Mouse (Mus musculus): ENCODE results near the gene Rab44. TPM values are rescaled to one million over a fixed set of nuclear protein-coding genes. Genes with fewer than 3 reads are reported as not detected.
"Not testable (repeated sequence)": the region's sequence is repeated elsewhere in the genome, so short reads cannot be mapped to it uniquely, and the experiment has no call there.

The Rab44 gene
- polyA plus RNA-seq (2014; fragmentation: Nextera tagmentation; extraction: Ambion mirVana) = 0.20 TPM in 1 of 2 replicates, not detected in the other

GRCm38 (mm10) chr17:29113591-29114352, at the start of gene Rab44:
Gene Rab44, plus strand, starts transcription at chr17:29114145.
- no peak for DNase-seq
- 93% methylated on average over 13 of the region's 13 CpGs for WGBS
- ATAC-seq (ENCODE audit: low FRiP score, low TSS enrichment) = no peak

GRCm38 (mm10) chr17:29065245-29065940, 48.6 kb upstream of the Rab44 start:
- Histone ChIP-seq H3K9ac (replicated peaks; ENCODE audit: low read length) (no peak overlapping the region), H3K36me3 (ENCODE audit: control insufficient read depth, insufficient read depth, low read length) (no peaks in the 10 kb centered on the region), H3K9me3 (ENCODE audit: control insufficient read depth, low read length) (no peaks in the 10 kb centered on the region), H3K4me3 (replicated peaks; ENCODE audit: low read depth, low read length) (no peak overlapping the region), H3K4me1 (ENCODE audit: control insufficient read depth, insufficient read depth, low read length) (0 out of 2 replicates have a peak, but pooled peaks cover 6% of the 10 kb centered on the region), H3K27ac (replicated peaks; ENCODE audit: low read depth, low read length) (no peak overlapping the region), H3K4me2 (ENCODE audit: low read length) (no peak overlapping the region), H3K27me3 (ENCODE audit: control insufficient read depth, insufficient read depth, low read length) (no peaks in the 10 kb centered on the region)
- 86% methylated on average over 21 of the region's 21 CpGs for WGBS
- no peak for DNase-seq
- no peak for ATAC-seq (ENCODE audit: low FRiP score, low TSS enrichment)

More at GRCm38 (mm10) chr17:29113591-29114352, at the start of gene Rab44:
- H3K4me2 ChIP-seq (ENCODE audit: low read length) = no peak within 1 kb of the TSS
- H3K27me3 ChIP-seq (ENCODE audit: control insufficient read depth, insufficient read depth, low read length) = no peaks in the 10 kb centered on the region
- no peak within 1 kb of the TSS for H3K27ac ChIP-seq (replicated peaks; ENCODE audit: low read depth, low read length)
- H3K4me3 ChIP-seq (replicated peaks; ENCODE audit: low read depth, low read length) = no peak within 1 kb of the TSS
- H3K9me3 ChIP-seq (ENCODE audit: control insufficient read depth, low read length) = no peaks in the 10 kb centered on the region
- no peaks in the 10 kb centered on the region for H3K36me3 ChIP-seq (ENCODE audit: control insufficient read depth, insufficient read depth, low read length)
- no peak within 1 kb of the TSS for H3K9ac ChIP-seq (replicated peaks; ENCODE audit: low read length)
- no peaks in the 10 kb centered on the region for H3K4me1 ChIP-seq (ENCODE audit: control insufficient read depth, insufficient read depth, low read length)

GRCm38 (mm10) chr17:29065971-29066370, 48.0 kb upstream of the Rab44 start:
- H3K27me3 ChIP-seq (ENCODE audit: control insufficient read depth, insufficient read depth, low read length) = no peaks in the 10 kb centered on the region
- DNase-seq (no peak), ATAC-seq (ENCODE audit: low FRiP score, low TSS enrichment) (no peak)
- H3K27ac ChIP-seq (replicated peaks; ENCODE audit: low read depth, low read length) = no peak overlapping the region
- H3K36me3 ChIP-seq (ENCODE audit: control insufficient read depth, insufficient read depth, low read length) = no peaks in the 10 kb centered on the region
- H3K4me1 ChIP-seq (ENCODE audit: control insufficient read depth, insufficient read depth, low read length) = 0 out of 2 replicates have a peak, but pooled peaks cover 6% of the 10 kb centered on the region
- H3K9me3 ChIP-seq (ENCODE audit: control insufficient read depth, low read length) = no peaks in the 10 kb centered on the region
- 93% methylated on average over 3 of the region's 3 CpGs for WGBS
- no peak overlapping the region for H3K4me2 ChIP-seq (ENCODE audit: low read length)
- H3K4me3 ChIP-seq (replicated peaks; ENCODE audit: low read depth, low read length) = no peak overlapping the region
- no peak overlapping the region for H3K9ac ChIP-seq (replicated peaks; ENCODE audit: low read length)

DNA sequence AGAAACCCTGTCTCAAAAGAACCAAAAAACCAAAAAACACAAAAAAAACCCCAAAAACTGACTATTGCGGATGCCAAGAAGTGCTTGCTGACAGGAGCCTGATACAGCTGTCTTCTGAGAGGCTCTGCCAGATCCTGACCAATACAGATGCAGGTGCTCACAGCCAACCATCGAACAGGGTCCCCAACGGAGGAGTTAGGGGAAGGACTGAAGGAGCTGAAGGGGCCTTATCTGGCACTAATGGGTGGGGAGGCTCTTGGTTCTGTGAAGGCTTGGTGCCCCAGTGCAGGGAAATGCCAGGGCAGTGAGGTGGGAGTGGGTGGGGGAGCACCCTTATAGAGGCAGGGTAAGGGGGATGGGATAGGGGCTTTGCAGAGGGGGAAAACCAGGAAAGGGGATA, 46.5 kb upstream of the Rab44 start:
- H3K9ac ChIP-seq (replicated peaks; ENCODE audit: low read length); H3K4me2 ChIP-seq (ENCODE audit: low read length); H3K36me3 ChIP-seq (ENCODE audit: control insufficient read depth, insufficient read depth, low read length); H3K27me3 ChIP-seq (ENCODE audit: control insufficient read depth, insufficient read depth, low read length); H3K4me1 ChIP-seq (ENCODE audit: control insufficient read depth, insufficient read depth, low read length); H3K9me3 ChIP-seq (ENCODE audit: control insufficient read depth, low read length); H3K27ac ChIP-seq (replicated peaks; ENCODE audit: low read depth, low read length); H3K4me3 ChIP-seq (replicated peaks; ENCODE audit: low read depth, low read length); DNase-seq; ATAC-seq (ENCODE audit: low FRiP score, low TSS enrichment): not testable (repeated sequence)
- 81% methylated on average over 3 of the region's 3 CpGs for WGBS

DNA sequence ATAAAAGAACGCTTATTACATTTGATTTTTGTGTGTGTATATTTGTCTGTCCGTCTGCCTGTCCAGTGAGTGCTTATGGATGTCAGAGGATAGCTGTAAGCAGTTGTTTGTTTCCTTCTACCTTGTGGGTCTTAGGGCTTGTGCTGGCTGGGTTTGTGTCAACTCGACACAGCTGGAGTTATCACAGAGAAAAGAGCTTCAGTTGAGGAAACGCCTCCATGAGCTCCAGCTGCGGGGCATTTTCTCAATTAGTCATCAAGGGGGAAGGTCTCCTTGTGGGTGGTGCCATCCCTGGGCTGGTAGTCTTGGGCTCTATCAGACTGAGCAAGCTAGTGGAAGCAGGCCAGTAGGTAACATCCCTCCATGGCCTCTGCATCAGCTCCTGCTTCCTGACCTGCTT, 46.1 kb upstream of the Rab44 start:
- H3K27ac ChIP-seq (replicated peaks; ENCODE audit: low read depth, low read length) = no peak overlapping the region
- no peaks in the 10 kb centered on the region for H3K9me3 ChIP-seq (ENCODE audit: control insufficient read depth, low read length)
- H3K27me3 ChIP-seq (ENCODE audit: control insufficient read depth, insufficient read depth, low read length) = no peaks in the 10 kb centered on the region
- H3K4me1 ChIP-seq (ENCODE audit: control insufficient read depth, insufficient read depth, low read length) = 0 out of 2 replicates have a peak, but pooled peaks cover under 1% of the 10 kb centered on the region
- H3K9ac ChIP-seq (replicated peaks; ENCODE audit: low read length) = no peak overlapping the region
- H3K36me3 ChIP-seq (ENCODE audit: control insufficient read depth, insufficient read depth, low read length) = no peaks in the 10 kb centered on the region
- H3K4me3 ChIP-seq (replicated peaks; ENCODE audit: low read depth, low read length) = no peak overlapping the region
- no peak for DNase-seq
- WGBS = 60% methylated on average over 5 of the region's 5 CpGs
- H3K4me2 ChIP-seq (ENCODE audit: low read length) = no peak overlapping the region
- ATAC-seq (ENCODE audit: low FRiP score, low TSS enrichment) = no peak

- ATAC-seq (ENCODE audit: low FRiP score, low TSS enrichment) = no peak
Measured at GRCm38 (mm10) chr17:29069063-29069462, 44.9 kb upstream of the Rab44 start.

GRCm38 (mm10) chr17:29071820-29072219, 42.1 kb upstream of the Rab44 start:
- Histone ChIP-seq H3K4me3 (replicated peaks; ENCODE audit: low read depth, low read length) (no peak overlapping the region), H3K4me2 (ENCODE audit: low read length) (no peak overlapping the region), H3K36me3 (ENCODE audit: control insufficient read depth, insufficient read depth, low read length) (no peaks in the 10 kb centered on the region), H3K27ac (replicated peaks; ENCODE audit: low read depth, low read length) (no peak overlapping the region), H3K4me1 (ENCODE audit: control insufficient read depth, insufficient read depth, low read length) (0 out of 2 replicates have a peak, but pooled peaks cover 4% of the 10 kb centered on the region), H3K27me3 (ENCODE audit: control insufficient read depth, insufficient read depth, low read length) (no peaks in the 10 kb centered on the region), H3K9ac (replicated peaks; ENCODE audit: low read length) (no peak overlapping the region), H3K9me3 (ENCODE audit: control insufficient read depth, low read length) (no peaks in the 10 kb centered on the region)
- 82% methylated on average over 5 of the region's 5 CpGs for WGBS
- no peak for DNase-seq
- ATAC-seq (ENCODE audit: low FRiP score, low TSS enrichment) = no peak

More at GRCm38 (mm10) chr17:29069063-29069462, 44.9 kb upstream of the Rab44 start:
- Histone ChIP-seq H3K27ac (replicated peaks; ENCODE audit: low read depth, low read length) (no peak overlapping the region), H3K4me2 (ENCODE audit: low read length) (no peak overlapping the region), H3K4me3 (replicated peaks; ENCODE audit: low read depth, low read length) (no peak overlapping the region), H3K27me3 (ENCODE audit: control insufficient read depth, insufficient read depth, low read length) (no peaks in the 10 kb centered on the region), H3K36me3 (ENCODE audit: control insufficient read depth, insufficient read depth, low read length) (no peaks in the 10 kb centered on the region), H3K4me1 (ENCODE audit: control insufficient read depth, insufficient read depth, low read length) (0 out of 2 replicates have a peak, but pooled peaks cover 4% of the 10 kb centered on the region), H3K9ac (replicated peaks; ENCODE audit: low read length) (no peak overlapping the region), H3K9me3 (ENCODE audit: control insufficient read depth, low read length) (no peaks in the 10 kb centered on the region)
- no peak for DNase-seq
- WGBS = 74% methylated on average over 10 of the region's 10 CpGs

DNA sequence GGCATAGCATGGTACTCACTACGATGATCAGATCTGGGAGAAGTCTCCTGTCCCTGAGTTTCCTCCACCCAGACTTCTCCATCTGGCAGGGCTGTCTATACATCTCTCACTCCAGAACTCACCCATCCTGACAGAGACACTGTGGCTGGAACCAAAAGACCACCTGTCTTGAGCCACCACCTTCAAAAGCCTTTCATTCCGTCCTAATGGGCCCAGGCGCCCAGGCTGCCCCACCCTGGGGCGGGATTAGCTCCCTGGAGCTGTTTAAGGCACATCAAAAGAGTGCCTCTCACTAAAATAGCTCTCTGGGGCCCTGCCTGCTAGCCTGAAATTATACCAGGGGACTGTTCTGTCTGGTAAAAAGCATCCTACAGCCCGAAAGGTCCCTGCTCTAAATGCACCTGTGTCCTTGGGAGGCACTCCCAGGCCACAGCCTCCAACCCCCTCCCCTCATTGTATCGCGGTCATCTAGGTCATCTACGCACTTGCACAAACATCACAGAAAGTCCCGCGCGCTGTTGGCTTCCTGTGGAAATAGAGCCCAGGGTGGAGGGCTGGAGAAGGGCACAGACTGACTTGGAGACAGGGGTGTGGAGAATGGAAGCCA, 41.1 kb upstream of the Rab44 start:
- Histone ChIP-seq H3K4me3 (replicated peaks; ENCODE audit: low read depth, low read length) (no peak overlapping the region), H3K4me1 (ENCODE audit: control insufficient read depth, insufficient read depth, low read length) (0 out of 2 replicates have a peak, but pooled peaks cover 4% of the 10 kb centered on the region), H3K27me3 (ENCODE audit: control insufficient read depth, insufficient read depth, low read length) (no peaks in the 10 kb centered on the region), H3K4me2 (ENCODE audit: low read length) (no peak overlapping the region), H3K9me3 (ENCODE audit: control insufficient read depth, low read length) (no peaks in the 10 kb centered on the region), H3K27ac (replicated peaks; ENCODE audit: low read depth, low read length) (no peak overlapping the region), H3K36me3 (ENCODE audit: control insufficient read depth, insufficient read depth, low read length) (no peaks in the 10 kb centered on the region), H3K9ac (replicated peaks; ENCODE audit: low read length) (no peak overlapping the region)
- DNase-seq = no peak
- WGBS = 29% methylated on average over 11 of the region's 11 CpGs
- no peak for ATAC-seq (ENCODE audit: low FRiP score, low TSS enrichment)

Measured in midbrain, embryonic 14.5 days (tissue).